Mouse (Mus musculus): ENCODE measurements around the gene Plekhn1.
A peak's percentile ranks its signal among the peaks of the same experiment; 100 is the strongest.

The Plekhn1 gene

GRCm38 (mm10) chr4:156234701-156235213 lies at the start of gene Plekhn1:
Plekhn1 (minus strand) TSS chr4:156234857.
- DNase-seq = peak; percentile 81 to 92

GRCm38 (mm10) chr4:156255078-156255839 lies 20.6 kb upstream of the Plekhn1 start, which contains the start of gene Samd11:
Samd11 (minus strand) TSS chr4:156255657.
- no peak for DNase-seq

GRCm38 (mm10) chr4:156254361-156255077 lies 19.9 kb upstream of the Plekhn1 start:
- DNase-seq = no peak

- no peak for DNase-seq
These were observed 18.4 kb upstream of the Plekhn1 start for GRCm38 (mm10) chr4:156253043-156253442.

GRCm38 (mm10) chr4:156252619-156253018 lies 18.0 kb upstream of the Plekhn1 start:
- no peak for DNase-seq

- DNase-seq = no peak
These were observed 17.5 kb upstream of the Plekhn1 start for GRCm38 (mm10) chr4:156252140-156252539.

GRCm38 (mm10) chr4:156251081-156251480 lies 16.4 kb upstream of the Plekhn1 start:
- no peak for DNase-seq

- DNase-seq = no peak
These were observed 14.9 kb upstream of the Plekhn1 start for GRCm38 (mm10) chr4:156249567-156249966.

GRCm38 (mm10) chr4:156236651-156237447 lies 2.2 kb upstream of the Plekhn1 start:
- no peak for DNase-seq

- peak; percentile 93 to 96 for DNase-seq
These were observed 1.3 kb upstream of the Plekhn1 start, which contains the start of gene Noc2l for GRCm38 (mm10) chr4:156235808-156236533. Noc2l (plus strand) TSS chr4:156236010.

- DNase-seq = no peak
These were observed 708 bp upstream of the Plekhn1 start for GRCm38 (mm10) chr4:156235360-156235770.

- no peak for DNase-seq
These were observed 596 bp downstream of the Plekhn1 start for GRCm38 (mm10) chr4:156234021-156234501.

- DNase-seq = peak; percentile 26 to 48
These were observed 6.1 kb downstream of the Plekhn1 start for GRCm38 (mm10) chr4:156228393-156229024.

- peak; percentile 26 to 57 for DNase-seq
These were observed 6.8 kb downstream of the Plekhn1 start for GRCm38 (mm10) chr4:156227752-156228392.

GRCm38 (mm10) chr4:156224276-156224675 lies 10.4 kb downstream of the Plekhn1 start:
- DNase-seq = peak in 1 of 2 experiments; percentile 26

- no peak for DNase-seq
These were observed 14.7 kb downstream of the Plekhn1 start for GRCm38 (mm10) chr4:156219936-156220335.

GRCm38 (mm10) chr4:156217838-156218237 lies 16.8 kb downstream of the Plekhn1 start:
- peak in 1 of 2 experiments; percentile 66 for DNase-seq

- DNase-seq = no peak
These were observed 17.5 kb downstream of the Plekhn1 start for GRCm38 (mm10) chr4:156217022-156217669.

- DNase-seq = no peak
These were observed 18.5 kb downstream of the Plekhn1 start for GRCm38 (mm10) chr4:156216196-156216595.

GRCm38 (mm10) chr4:156215649-156216048 lies 19.0 kb downstream of the Plekhn1 start, which contains the start of gene Perm1:
Perm1 (plus strand) TSS chr4:156215868.
- DNase-seq = peak; percentile 67 to 81
